Mouse (Mus musculus) ES-Bruce4 (cell line): ENCODE results near the gene Nek9.

Source experiments
- CTCF ChIP-seq: IDR thresholded peaks from one replicate; pipeline ENCODE4 v1.8.1; 2011; ENCODE audit warnings: low read depth, low read length
- POLR2A ChIP-seq: IDR thresholded peaks from one replicate; pipeline ENCODE4 v1.8.1; 2011; ENCODE audit warnings: low read length; ENCODE audit not compliant: insufficient read depth

GRCm38 (mm10) chr12:85350407-85351232 is 11.5 kb upstream of the Nek9 start:
- TF ChIP-seq CTCF, result no peak
- TF ChIP-seq POLR2A, result no peak
